Mouse (Mus musculus) 3T3-L1 (cell line): ENCODE measurements around the gene 9930111J21Rik2.
"Not testable (repeated sequence)": the region's sequence is repeated elsewhere in the genome, so short reads cannot be mapped to it uniquely, and the experiment has no call there.

Experiments
- DNase-seq: peaks from one replicate; pipeline ENCODE4 v3.0.0-alpha.2; 2015; ENCODE audit warnings: low read depth, low spot score

Gene 9930111J21Rik2

GRCm38 (mm10) chr11:48978240-48978939, 72.7 kb downstream of the 9930111J21Rik2 start, which contains the start of gene Olfr56:
Gene Olfr56 (plus strand): TSS chr11:48978889.
- DNase-seq: not testable (repeated sequence)

GRCm38 (mm10) chr11:48974686-48975085, 76.4 kb downstream of the 9930111J21Rik2 start:
- DNase-seq: not testable (repeated sequence)
